Mouse (Mus musculus) cerebellum, adult 2 months (tissue): ENCODE measurements around the gene Pcgf1.

Experiments used
- CTCF ChIP-seq: fragments of 200-500 bp; IDR thresholded peaks from 2 replicates; pipeline ENCODE4 v1.5.1; 2011; ENCODE audit warnings: low read depth, mild to moderate bottlenecking, control low read depth, low read length, moderate library complexity, borderline replicate concordance; ENCODE audit not compliant: insufficient read depth
- POLR2A ChIP-seq: fragments of 200-500 bp; IDR thresholded peaks from 2 replicates; pipeline ENCODE4 v1.6.1; 2011; ENCODE audit warnings: low read length, control low read depth, borderline replicate concordance; ENCODE audit not compliant: insufficient read depth

DNA sequence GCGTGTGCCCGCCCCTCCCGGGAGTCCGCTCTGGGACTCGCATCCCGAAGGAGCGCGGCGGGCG, 7.6 kb upstream of the Pcgf1 start, which contains the start of gene Tlx2:
- TF ChIP-seq CTCF (no peak), POLR2A (no peak)
